Mouse (Mus musculus): ENCODE measurements around the gene Gpha2. TPM values are rescaled to one million over a fixed set of nuclear protein-coding genes. Genes with fewer than 3 reads are reported as not detected.

Gpha2 gene
- total RNA-seq, 1 experiment, result 3.9 TPM

GRCm38 (mm10) chr19:6260428-6260827 is 34.2 kb downstream of the Gpha2 start:
- no peak for DNase-seq (ENCODE audit: low read depth, low spot score)
- H3K27ac ChIP-seq (ENCODE audit: insufficient read depth, low read depth, low read length, poor library complexity, severe bottlenecking), result no peak overlapping the region
- in situ Hi-C loops (cut with MboI; ENCODE audit: low sequenced_read_pairs in 2 of 2, unreplicated experiment in 2 of 2), result no loop called here
- peaks cover 0 to 15% of the 10 kb centered on the region in 2 experiments; a peak in 2 of 4 replicates for H3K4me1 ChIP-seq (ENCODE audit: control insufficient read depth in 2 of 2, insufficient read depth in 2 of 2, low read length in 2 of 2, poor library complexity in 1 of 2)
- no peaks in the 10 kb centered on the region for H3K9me3 ChIP-seq (ENCODE audit: control insufficient read depth, insufficient read depth, low read depth, low read length)
- H3K36me3 ChIP-seq (ENCODE audit: control insufficient read depth, insufficient read depth, low read length, poor library complexity, severe bottlenecking), result peaks cover 54% of the 10 kb centered on the region
- TF ChIP-seq MAFK (IDR thresholded peaks at IDR 0.05; ENCODE audit: insufficient read depth, low read depth, low read length) (no peak), ZNF384 (IDR thresholded peaks at IDR 0.05; ENCODE audit: low read depth, low read length) (no peak), HCFC1 (IDR thresholded peaks at IDR 0.05; ENCODE audit: borderline replicate concordance, insufficient read depth, low read length) (no peak), ZC3H11A (IDR thresholded peaks at IDR 0.05; ENCODE audit: borderline replicate concordance, low read depth, low read length) (no peak), CHD2 (IDR thresholded peaks at IDR 0.05; ENCODE audit: low read depth, low read length) (no peak)
- H3K4me3 ChIP-seq (ENCODE audit: insufficient read depth in 1 of 2, low read depth in 1 of 2, low read length in 2 of 2, poor library complexity in 1 of 2, severe bottlenecking in 1 of 2), result no peak overlapping the region
- H3K9ac ChIP-seq (ENCODE audit: insufficient read depth, low read depth, low read length, poor library complexity, severe bottlenecking), result no peak overlapping the region

- Histone ChIP-seq H3K4me3 (ENCODE audit: insufficient read depth in 1 of 2, low read depth in 1 of 2, low read length in 2 of 2, poor library complexity in 1 of 2, severe bottlenecking in 1 of 2) (no peak overlapping the region), H3K36me3 (ENCODE audit: control insufficient read depth, insufficient read depth, low read length, poor library complexity, severe bottlenecking) (peaks cover 49% of the 10 kb centered on the region), H3K4me1 (ENCODE audit: control insufficient read depth in 2 of 2, insufficient read depth in 2 of 2, low read length in 2 of 2, poor library complexity in 1 of 2) (peaks cover 0 to 15% of the 10 kb centered on the region in 2 experiments; a peak in 2 of 4 replicates), H3K27ac (ENCODE audit: insufficient read depth, low read depth, low read length, poor library complexity, severe bottlenecking) (no peak overlapping the region), H3K9me3 (ENCODE audit: control insufficient read depth, insufficient read depth, low read depth, low read length) (no peaks in the 10 kb centered on the region), H3K9ac (ENCODE audit: insufficient read depth, low read depth, low read length, poor library complexity, severe bottlenecking) (no peak overlapping the region)
- DNase-seq (ENCODE audit: low read depth, low spot score), result no peak
- TF ChIP-seq HCFC1 (IDR thresholded peaks at IDR 0.05; ENCODE audit: borderline replicate concordance, insufficient read depth, low read length) (no peak), CHD2 (IDR thresholded peaks at IDR 0.05; ENCODE audit: low read depth, low read length) (no peak), MAFK (IDR thresholded peaks at IDR 0.05; ENCODE audit: insufficient read depth, low read depth, low read length) (no peak), ZNF384 (IDR thresholded peaks at IDR 0.05; ENCODE audit: low read depth, low read length) (no peak), ZC3H11A (IDR thresholded peaks at IDR 0.05; ENCODE audit: borderline replicate concordance, low read depth, low read length) (no peak)
- in situ Hi-C loops (cut with MboI; ENCODE audit: low sequenced_read_pairs in 2 of 2, unreplicated experiment in 2 of 2), result no loop called here
These were observed 34.8 kb downstream of the Gpha2 start for GRCm38 (mm10) chr19:6260946-6261345.

- TF ChIP-seq MAFK (IDR thresholded peaks at IDR 0.05; ENCODE audit: insufficient read depth, low read depth, low read length) (no peak), HCFC1 (IDR thresholded peaks at IDR 0.05; ENCODE audit: borderline replicate concordance, insufficient read depth, low read length) (no peak), CHD2 (IDR thresholded peaks at IDR 0.05; ENCODE audit: low read depth, low read length) (no peak), ZC3H11A (IDR thresholded peaks at IDR 0.05; ENCODE audit: borderline replicate concordance, low read depth, low read length) (no peak), ZNF384 (IDR thresholded peaks at IDR 0.05; ENCODE audit: low read depth, low read length) (no peak)
- peaks cover 0 to 15% of the 10 kb centered on the region in 2 experiments; a peak in 2 of 4 replicates for H3K4me1 ChIP-seq (ENCODE audit: control insufficient read depth in 2 of 2, insufficient read depth in 2 of 2, low read length in 2 of 2, poor library complexity in 1 of 2)
- H3K36me3 ChIP-seq (ENCODE audit: control insufficient read depth, insufficient read depth, low read length, poor library complexity, severe bottlenecking), result peaks cover 45% of the 10 kb centered on the region
- no peak overlapping the region for H3K4me3 ChIP-seq (ENCODE audit: insufficient read depth in 1 of 2, low read depth in 1 of 2, low read length in 2 of 2, poor library complexity in 1 of 2, severe bottlenecking in 1 of 2)
- H3K9me3 ChIP-seq (ENCODE audit: control insufficient read depth, insufficient read depth, low read depth, low read length), result no peaks in the 10 kb centered on the region
- no peak for DNase-seq (ENCODE audit: low read depth, low spot score)
- H3K27ac ChIP-seq (ENCODE audit: insufficient read depth, low read depth, low read length, poor library complexity, severe bottlenecking), result no peak overlapping the region
- no peak overlapping the region for H3K9ac ChIP-seq (ENCODE audit: insufficient read depth, low read depth, low read length, poor library complexity, severe bottlenecking)
- in situ Hi-C loops (cut with MboI; ENCODE audit: low sequenced_read_pairs in 2 of 2, unreplicated experiment in 2 of 2), result no loop called here
These were observed 35.2 kb downstream of the Gpha2 start for GRCm38 (mm10) chr19:6261379-6261778.

GRCm38 (mm10) chr19:6262222-6262621 is 36.0 kb downstream of the Gpha2 start:
- Histone ChIP-seq H3K9ac (ENCODE audit: insufficient read depth, low read depth, low read length, poor library complexity, severe bottlenecking) (no peak overlapping the region), H3K27ac (ENCODE audit: insufficient read depth, low read depth, low read length, poor library complexity, severe bottlenecking) (no peak overlapping the region), H3K9me3 (ENCODE audit: control insufficient read depth, insufficient read depth, low read depth, low read length) (no peaks in the 10 kb centered on the region), H3K4me3 (ENCODE audit: insufficient read depth in 1 of 2, low read depth in 1 of 2, low read length in 2 of 2, poor library complexity in 1 of 2, severe bottlenecking in 1 of 2) (no peak overlapping the region), H3K4me1 (ENCODE audit: control insufficient read depth in 2 of 2, insufficient read depth in 2 of 2, low read length in 2 of 2, poor library complexity in 1 of 2) (peaks cover 0 to 15% of the 10 kb centered on the region in 2 experiments; a peak in 2 of 4 replicates), H3K36me3 (ENCODE audit: control insufficient read depth, insufficient read depth, low read length, poor library complexity, severe bottlenecking) (peaks cover 37% of the 10 kb centered on the region)
- in situ Hi-C loops (cut with MboI; ENCODE audit: low sequenced_read_pairs in 2 of 2, unreplicated experiment in 2 of 2), result no loop called here
- no peak for DNase-seq (ENCODE audit: low read depth, low spot score)
- TF ChIP-seq CHD2 (IDR thresholded peaks at IDR 0.05; ENCODE audit: low read depth, low read length) (no peak), MAFK (IDR thresholded peaks at IDR 0.05; ENCODE audit: insufficient read depth, low read depth, low read length) (no peak), HCFC1 (IDR thresholded peaks at IDR 0.05; ENCODE audit: borderline replicate concordance, insufficient read depth, low read length) (no peak), ZNF384 (IDR thresholded peaks at IDR 0.05; ENCODE audit: low read depth, low read length) (no peak), ZC3H11A (IDR thresholded peaks at IDR 0.05; ENCODE audit: borderline replicate concordance, low read depth, low read length) (peak; percentile 63; the same call in 1 of the 2 replicates)
